Comparison of ENCODE assay signal across 8 mouse cellular contexts in genomic region chr19:37175436-37175805, GRCm38 (mm10). TPM values are rescaled to one million over a fixed set of nuclear protein-coding genes. Genes with fewer than 3 reads are reported as not detected.
DNase-seq lines count a peak whose midpoint lies in the region; ATAC-seq and TF ChIP-seq lines count a peak whose summit lies in the region.

No protein-coding gene starts in this region.

- TF ChIP-seq POLR2A in cortical plate, adult 2 months (IDR thresholded peaks at IDR 0.05; ENCODE audit: extremely low read depth, insufficient read depth, low read length) = no peak

- 1% methylated on average over 12 of the region's 12 CpGs for WGBS in forebrain, embryonic 13.5 days
- 2% methylated on average over 12 of the region's 12 CpGs for WGBS in liver, embryonic 12.5 days (ENCODE audit: insufficient replicate concordance)
- 2% methylated on average over 12 of the region's 12 CpGs for WGBS in stomach, embryonic 15.5 days

- H3K27ac ChIP-seq in cortical plate, adult 2 months (ENCODE audit: insufficient read depth, low read length) = peak overlapping the region; percentile 85
- peak overlapping the region; percentile 88 for H3K27ac ChIP-seq in forebrain, embryonic 13.5 days
- H3K27ac ChIP-seq in liver, embryonic 12.5 days = no peak overlapping the region
- H3K27ac ChIP-seq in stomach, embryonic 15.5 days = peak overlapping the region; percentile 23; the same call in 1 of the 2 replicates

- H3K4me3 ChIP-seq in cortical plate, adult 2 months (ENCODE audit: insufficient read depth, low read length) = peak overlapping the region; percentile 99
- peak overlapping the region; percentile 72 for H3K4me3 ChIP-seq in forebrain, embryonic 13.5 days
- peak overlapping the region; percentile 70 for H3K4me3 ChIP-seq in liver, embryonic 12.5 days
- H3K4me3 ChIP-seq in stomach, embryonic 15.5 days (replicated peaks) = peak overlapping the region; percentile 69

- peak overlapping the region; percentile 89 for H3K9ac ChIP-seq in forebrain, embryonic 13.5 days
- H3K9ac ChIP-seq in liver, embryonic 12.5 days = peak overlapping the region; percentile 72
- H3K9ac ChIP-seq in stomach, embryonic 15.5 days = peak overlapping the region; percentile 31; the same call in 1 of the 2 replicates

- DNase-seq in left cerebral cortex, postnatal 4 days = peak; percentile 9
- DNase-seq in left cerebral cortex, adult 8-10 months (ENCODE audit: low spot score in 2 of 2) = no peak
- no peak for DNase-seq in frontal cortex, postnatal 25 days (ENCODE audit: low spot score in 2 of 2)
- DNase-seq in left cerebral cortex, adult 9 months (ENCODE audit: low spot score in 2 of 2) = no peak

- peaks cover 1% of the 10 kb centered on the region; the same call in 1 of the 2 replicates for H3K4me1 ChIP-seq in cortical plate, adult 2 months (ENCODE audit: control insufficient read depth, insufficient read depth, low read length)
- peaks cover 36% of the 10 kb centered on the region for H3K4me1 ChIP-seq in forebrain, embryonic 13.5 days
- peaks cover 65% of the 10 kb centered on the region for H3K4me1 ChIP-seq in liver, embryonic 12.5 days
- H3K4me1 ChIP-seq in stomach, embryonic 15.5 days = peaks cover 5% of the 10 kb centered on the region; the same call in 1 of the 2 replicates

- peaks cover 30% of the 10 kb centered on the region for H3K27me3 ChIP-seq in forebrain, embryonic 13.5 days
- H3K27me3 ChIP-seq in liver, embryonic 12.5 days (replicated peaks) = peaks cover 52% of the 10 kb centered on the region
- peaks cover 10% of the 10 kb centered on the region; the same call in 1 of the 2 replicates for H3K27me3 ChIP-seq in stomach, embryonic 15.5 days (replicated peaks)

- no peaks in the 10 kb centered on the region for H3K36me3 ChIP-seq in forebrain, embryonic 13.5 days (ENCODE audit: poor library complexity, severe bottlenecking)
- peaks cover 4% of the 10 kb centered on the region; the same call in 1 of the 2 replicates for H3K36me3 ChIP-seq in liver, embryonic 12.5 days
- H3K36me3 ChIP-seq in stomach, embryonic 15.5 days = no peaks in the 10 kb centered on the region

- ATAC-seq in forebrain, embryonic 13.5 days = no peak
- no peak for ATAC-seq in liver, embryonic 12.5 days
- no peak for ATAC-seq in stomach, embryonic 15.5 days (ENCODE audit: insufficient read depth, low FRiP score, low read depth)

- intact Hi-C loops in left cerebral cortex, postnatal 4 days (cut with DNase I) = no loop called here

- no peaks in the 10 kb centered on the region for H3K9me3 ChIP-seq in forebrain, embryonic 13.5 days (replicated peaks)
- no peaks in the 10 kb centered on the region for H3K9me3 ChIP-seq in liver, embryonic 12.5 days (replicated peaks)
- H3K9me3 ChIP-seq in stomach, embryonic 15.5 days = no peaks in the 10 kb centered on the region

- H3K4me2 ChIP-seq in forebrain, embryonic 13.5 days = peak overlapping the region; percentile 100
- peak overlapping the region; percentile 99 for H3K4me2 ChIP-seq in liver, embryonic 12.5 days
- peak overlapping the region; percentile 100 for H3K4me2 ChIP-seq in stomach, embryonic 15.5 days

- no peak for TF ChIP-seq CTCF in cortical plate, adult 2 months (IDR thresholded peaks at IDR 0.05; ENCODE audit: extremely low read depth, insufficient read depth, low read length)

RNA-seq across cellular contexts. Expression of gene March5, which starts 31.9 kb away (rescaled TPM):
- total RNA-seq in left cerebral cortex, postnatal 4 days (2021) = 100 to 1,000 TPM in 1 of 2 experiments, 10 to 100 TPM in 1; 99.0 to 104 TPM
- total RNA-seq in left cerebral cortex, adult 8-10 months (2022) = 10 to 100 TPM; 78.2 to 89.8 (median 82.3) TPM
- polyA plus RNA-seq in cortical plate, adult 2 months (2012; rRNA removed) = 66.2 and 67.6 TPM in 2 replicates
- polyA plus RNA-seq in forebrain, embryonic 13.5 days (2015; fragmentation: Nextera tagmentation; extraction: Ambion mirVana) = 128 and 139 TPM in 2 replicates
- polyA plus RNA-seq in liver, embryonic 12.5 days (2016; fragmentation: Nextera tagmentation; extraction: Ambion mirVana) = 159 and 164 TPM in 2 replicates
- 85.6 and 87.6 TPM in 2 replicates for polyA plus RNA-seq in stomach, embryonic 15.5 days (2015; fragmentation: Nextera tagmentation; extraction: Ambion mirVana)

RNA-seq across cellular contexts. Expression of gene Cpeb3, which starts 33.0 kb away (rescaled TPM):
- total RNA-seq in left cerebral cortex, postnatal 4 days (2021) = 10 to 100 TPM; 36.7 to 38.6 TPM
- 10 to 100 TPM; 83.3 to 89.9 (median 85.4) TPM for total RNA-seq in left cerebral cortex, adult 8-10 months (2022)
- 32.7 and 35.8 TPM in 2 replicates for polyA plus RNA-seq in cortical plate, adult 2 months (2012; rRNA removed)
- polyA plus RNA-seq in forebrain, embryonic 13.5 days (2015; fragmentation: Nextera tagmentation; extraction: Ambion mirVana) = 4.2 and 4.8 TPM in 2 replicates
- 2.6 and 3.2 TPM in 2 replicates for polyA plus RNA-seq in liver, embryonic 12.5 days (2016; fragmentation: Nextera tagmentation; extraction: Ambion mirVana)
- polyA plus RNA-seq in stomach, embryonic 15.5 days (2015; fragmentation: Nextera tagmentation; extraction: Ambion mirVana) = 1.3 and 1.7 TPM in 2 replicates

Comparison
In these comparisons a context has a peak if more than half of its experiments do, and no peak if none do; other contexts are left out.
1. H3K9ac ChIP-seq: peak in every context shown above with its lines; median percentile 89 in forebrain, embryonic 13.5 days; 72 in liver, embryonic 12.5 days; 31 in stomach, embryonic 15.5 days.